Mouse (Mus musculus) heart, postnatal 0 days (tissue): ENCODE measurements at regions not wholly inside any gene's neighbourhood (a gene's known extent, or its start where the extent isn't known, plus 50 kb on each side); places are given as distances from the start of the nearest gene placed in this dataset.

Source experiments
- ATAC-seq: fragments of 200-750 bp; cut with Nextera tagmentation; 2 replicates; pipeline ENCODE4 v1.8.0; 2017; ENCODE audit warnings: low read depth, moderate number of reproducible peaks, moderate library complexity; ENCODE audit not compliant: insufficient read depth
- DNase-seq: peaks from one replicate; pipeline ENCODE4 v3.0.0-alpha.2; 2016; ENCODE audit warnings: low spot score
- H3K27ac ChIP-seq: fragments of 300-500 bp; sonication (generic); 2 replicates; pipeline ENCODE4 v1.5.1; 2014; ENCODE audit warnings: low read depth, mild to moderate bottlenecking
- H3K27me3 ChIP-seq: fragments of 300-500 bp; sonication (generic); 2 replicates; pipeline ENCODE4 v1.6.1; 2014; ENCODE audit warnings: low read length, mixed read lengths; ENCODE audit not compliant: control insufficient read depth, insufficient read depth
- H3K36me3 ChIP-seq: fragments of 300-500 bp; sonication (generic); replicated peaks from 2 replicates; pipeline ENCODE4 v1.6.1; 2014; ENCODE audit warnings: low read length, mixed read lengths; ENCODE audit not compliant: control insufficient read depth, insufficient read depth
- H3K4me1 ChIP-seq: fragments of 300-500 bp; sonication (generic); 2 replicates; pipeline ENCODE4 v1.6.1; 2014; ENCODE audit warnings: antibody characterized with exemption; ENCODE audit not compliant: control insufficient read depth, insufficient read depth
- H3K4me2 ChIP-seq: fragments of 300-500 bp; sonication (generic); 2 replicates; pipeline ENCODE4 v1.6.1; 2014; ENCODE audit warnings: low read depth, mild to moderate bottlenecking, low read length, moderate library complexity
- H3K4me3 ChIP-seq: fragments of 300-500 bp; sonication (generic); 2 replicates; pipeline ENCODE4 v1.5.1; 2014; ENCODE audit warnings: low read depth, low read length
- H3K9ac ChIP-seq: fragments of 300-500 bp; sonication (generic); replicated peaks from 2 replicates; pipeline ENCODE4 v1.6.1; 2014; ENCODE audit warnings: low read depth, low read length, mixed read lengths
- H3K9me3 ChIP-seq: fragments of 300-500 bp; sonication (generic); replicated peaks from 2 replicates; pipeline ENCODE4 v1.6.1; 2016; ENCODE audit warnings: low read length; ENCODE audit not compliant: control insufficient read depth
- CTCF ChIP-seq: IDR thresholded peaks from 2 replicates; pipeline ENCODE4 v1.5.1; 2016; ENCODE audit warnings: antibody characterized with exemption, control low read depth, low read depth
- EP300 ChIP-seq: IDR thresholded peaks from 2 replicates; pipeline ENCODE4 v1.6.1; 2016; ENCODE audit warnings: antibody characterized with exemption, low read depth
- WGBS: fragments of 180-500 bp; shearing (Covaris S2); extraction: QIAGEN DNeasy Blood & Tissue Kit; methylation state at CpG from one replicate; pipeline ENCODE4 v1.1.7; 2014; 5-methylcytosine and 5-hydroxymethylcytosine counted together

GRCm38 (mm10) chr14:72292656-72293299 is 198.9 kb downstream of the Gm9195 start:
- no peak for ATAC-seq
- DNase-seq, result peak; percentile 5
- Histone ChIP-seq H3K9me3 (no peaks in the 10 kb centered on the region), H3K9ac (no peak overlapping the region), H3K27ac (no peak overlapping the region), H3K4me2 (no peak overlapping the region), H3K27me3 (no peaks in the 10 kb centered on the region), H3K36me3 (no peaks in the 10 kb centered on the region), H3K4me3 (no peak overlapping the region), H3K4me1 (no peaks in the 10 kb centered on the region)
- WGBS, result 58% methylated on average over 7 of the region's 7 CpGs
- no peak for TF ChIP-seq EP300

GRCm38 (mm10) chr14:72277309-72277708 is 214.3 kb downstream of the Gm9195 start:
- no peaks in the 10 kb centered on the region for H3K36me3 ChIP-seq
- no peak overlapping the region for H3K4me3 ChIP-seq
- DNase-seq (no peak), ATAC-seq (no peak)
- no peaks in the 10 kb centered on the region for H3K9me3 ChIP-seq
- WGBS, result 66% methylated on average over 4 of the region's 4 CpGs
- no peak overlapping the region for H3K4me2 ChIP-seq
- no peaks in the 10 kb centered on the region for H3K27me3 ChIP-seq
- TF ChIP-seq CTCF (no peak), EP300 (no peak)
- no peak overlapping the region for H3K27ac ChIP-seq
- H3K4me1 ChIP-seq, result no peaks in the 10 kb centered on the region
- no peak overlapping the region for H3K9ac ChIP-seq

- Histone ChIP-seq H3K27me3 (no peaks in the 10 kb centered on the region), H3K9me3 (no peaks in the 10 kb centered on the region), H3K4me3 (no peak overlapping the region), H3K36me3 (no peaks in the 10 kb centered on the region), H3K4me2 (no peak overlapping the region), H3K4me1 (no peaks in the 10 kb centered on the region), H3K27ac (no peak overlapping the region), H3K9ac (no peak overlapping the region)
- ATAC-seq (no peak), DNase-seq (no peak)
- no peak for TF ChIP-seq EP300
- TF ChIP-seq CTCF, result no peak
- 22% methylated on average over 2 of the region's 2 CpGs for WGBS
Observed at GRCm38 (mm10) chr14:72259255-72259654, 232.4 kb downstream of the Gm9195 start.

GRCm38 (mm10) chr14:72241872-72242271 is 249.8 kb downstream of the Gm9195 start:
- Histone ChIP-seq H3K9ac (no peak overlapping the region), H3K4me1 (no peaks in the 10 kb centered on the region), H3K9me3 (no peaks in the 10 kb centered on the region), H3K4me3 (no peak overlapping the region), H3K27me3 (no peaks in the 10 kb centered on the region), H3K4me2 (no peak overlapping the region), H3K27ac (no peak overlapping the region), H3K36me3 (no peaks in the 10 kb centered on the region)
- ATAC-seq (no peak), DNase-seq (no peak)
- WGBS, result 69% methylated on average over 4 of the region's 4 CpGs
- TF ChIP-seq EP300 (no peak), CTCF (no peak)

GRCm38 (mm10) chr14:72240272-72240671 is 251.4 kb downstream of the Gm9195 start:
- H3K4me3 ChIP-seq, result no peak overlapping the region
- H3K9me3 ChIP-seq, result no peaks in the 10 kb centered on the region
- H3K4me1 ChIP-seq, result no peaks in the 10 kb centered on the region
- no peak overlapping the region for H3K4me2 ChIP-seq
- TF ChIP-seq CTCF (no peak), EP300 (no peak)
- H3K27me3 ChIP-seq, result no peaks in the 10 kb centered on the region
- DNase-seq (no peak), ATAC-seq (no peak)
- no peaks in the 10 kb centered on the region for H3K36me3 ChIP-seq
- 67% methylated on average over 4 of the region's 4 CpGs for WGBS
- H3K27ac ChIP-seq, result no peak overlapping the region
- no peak overlapping the region for H3K9ac ChIP-seq

- Histone ChIP-seq H3K9ac (no peak overlapping the region), H3K4me3 (no peak overlapping the region), H3K4me2 (no peak overlapping the region), H3K9me3 (no peaks in the 10 kb centered on the region), H3K27me3 (no peaks in the 10 kb centered on the region), H3K36me3 (no peaks in the 10 kb centered on the region), H3K4me1 (no peaks in the 10 kb centered on the region), H3K27ac (no peak overlapping the region)
- no peak for DNase-seq
- 85% methylated on average over 4 of the region's 4 CpGs for WGBS
- ATAC-seq, result no peak
- TF ChIP-seq CTCF (no peak), EP300 (no peak)
Observed at GRCm38 (mm10) chr14:72238344-72238743, 253.3 kb downstream of the Gm9195 start.
